Mouse (Mus musculus): ENCODE results near the gene Pkp3. TPM values are rescaled to one million over a fixed set of nuclear protein-coding genes. Genes with fewer than 3 reads are reported as not detected.

Gene Pkp3
- polyA plus RNA-seq, 1 experiment, result 19.6 TPM

DNA sequence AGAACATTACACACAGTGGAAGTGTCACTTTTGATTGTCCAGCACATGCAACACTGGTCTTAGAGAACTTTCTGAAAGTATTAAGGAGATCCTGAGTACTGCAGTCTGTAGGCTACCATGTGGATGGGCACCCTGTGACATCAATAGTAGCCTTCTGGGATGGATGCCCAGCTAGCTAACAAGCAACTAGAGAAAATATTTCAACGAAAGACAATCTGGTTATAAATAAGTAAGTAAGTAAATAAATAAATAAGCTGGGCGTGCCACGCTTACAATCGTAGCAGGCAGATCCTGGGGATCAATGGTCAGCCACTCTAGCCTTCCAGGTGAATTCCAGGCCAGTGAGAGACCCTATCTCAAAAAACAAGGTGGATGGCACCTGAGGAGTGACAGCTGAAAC, 26.0 kb upstream of the Pkp3 start:
- Histone ChIP-seq H3K4me3 (ENCODE audit: low read depth, low read length) (peak overlapping the region; percentile 64), H3K4me1 (ENCODE audit: control insufficient read depth, insufficient read depth, low read length) (peaks cover 5% of the 10 kb centered on the region), H3K36me3 (ENCODE audit: control insufficient read depth, insufficient read depth, low read length, poor library complexity, severe bottlenecking) (no peaks in the 10 kb centered on the region), H3K9ac (ENCODE audit: low read depth, poor library complexity, severe bottlenecking) (no peak overlapping the region), H3K27me3 (ENCODE audit: control insufficient read depth, insufficient read depth, low read length, poor library complexity, severe bottlenecking) (no peaks in the 10 kb centered on the region), H3K27ac (ENCODE audit: insufficient read depth, low read length) (no peak overlapping the region), H3K9me3 (replicated peaks; ENCODE audit: control insufficient read depth, insufficient read depth, low read length, poor library complexity, severe bottlenecking) (no peaks in the 10 kb centered on the region)
- TF ChIP-seq CTCF (IDR thresholded peaks at IDR 0.05; ENCODE audit: low read depth, low read length), result no peak
- no peak for TF ChIP-seq EP300 (IDR thresholded peaks at IDR 0.05; ENCODE audit: insufficient read depth, low read depth, low read length)
- no peak for TF ChIP-seq POLR2A (IDR thresholded peaks at IDR 0.05; ENCODE audit: insufficient read depth, low read length)

GRCm38 (mm10) chr7:141052421-141052820, 25.6 kb upstream of the Pkp3 start:
- H3K36me3 ChIP-seq (ENCODE audit: control insufficient read depth, insufficient read depth, low read length, poor library complexity, severe bottlenecking), result no peaks in the 10 kb centered on the region
- no peaks in the 10 kb centered on the region for H3K9me3 ChIP-seq (replicated peaks; ENCODE audit: control insufficient read depth, insufficient read depth, low read length, poor library complexity, severe bottlenecking)
- peaks cover 5% of the 10 kb centered on the region for H3K4me1 ChIP-seq (ENCODE audit: control insufficient read depth, insufficient read depth, low read length)
- H3K27me3 ChIP-seq (ENCODE audit: control insufficient read depth, insufficient read depth, low read length, poor library complexity, severe bottlenecking), result no peaks in the 10 kb centered on the region
- TF ChIP-seq CTCF (IDR thresholded peaks at IDR 0.05; ENCODE audit: low read depth, low read length) (no peak), EP300 (IDR thresholded peaks at IDR 0.05; ENCODE audit: insufficient read depth, low read depth, low read length) (no peak), POLR2A (IDR thresholded peaks at IDR 0.05; ENCODE audit: insufficient read depth, low read length) (no peak)
- no peak overlapping the region for H3K27ac ChIP-seq (ENCODE audit: insufficient read depth, low read length)
- no peak overlapping the region for H3K9ac ChIP-seq (ENCODE audit: low read depth, poor library complexity, severe bottlenecking)
- H3K4me3 ChIP-seq (ENCODE audit: low read depth, low read length), result no peak overlapping the region

DNA sequence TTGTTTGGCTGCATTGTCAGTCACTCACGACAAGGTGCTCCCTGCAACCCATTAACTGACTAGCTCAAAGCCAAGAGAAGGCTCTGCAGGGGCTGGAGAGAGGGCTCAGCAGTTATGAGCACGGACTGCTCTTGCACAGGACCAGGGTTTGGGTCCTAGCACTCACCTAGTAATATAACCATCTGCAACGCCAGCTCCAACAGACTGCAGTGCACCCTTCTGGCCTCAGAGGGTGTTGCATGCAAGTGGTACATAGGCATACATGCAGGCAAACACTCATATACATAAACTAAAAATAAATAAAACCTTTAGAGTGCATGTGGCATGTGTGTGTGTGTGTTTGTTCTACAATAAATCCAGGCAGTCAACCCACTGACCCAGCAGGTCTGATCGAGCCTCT, 22.2 kb upstream of the Pkp3 start:
- peaks cover 3% of the 10 kb centered on the region for H3K4me1 ChIP-seq (ENCODE audit: control insufficient read depth, insufficient read depth, low read length)
- no peaks in the 10 kb centered on the region for H3K27me3 ChIP-seq (ENCODE audit: control insufficient read depth, insufficient read depth, low read length, poor library complexity, severe bottlenecking)
- no peaks in the 10 kb centered on the region for H3K9me3 ChIP-seq (replicated peaks; ENCODE audit: control insufficient read depth, insufficient read depth, low read length, poor library complexity, severe bottlenecking)
- TF ChIP-seq EP300 (IDR thresholded peaks at IDR 0.05; ENCODE audit: insufficient read depth, low read depth, low read length), result no peak
- peak; percentile 41 for TF ChIP-seq CTCF (IDR thresholded peaks at IDR 0.05; ENCODE audit: low read depth, low read length)
- no peaks in the 10 kb centered on the region for H3K36me3 ChIP-seq (ENCODE audit: control insufficient read depth, insufficient read depth, low read length, poor library complexity, severe bottlenecking)
- no peak overlapping the region for H3K4me3 ChIP-seq (ENCODE audit: low read depth, low read length)
- H3K27ac ChIP-seq (ENCODE audit: insufficient read depth, low read length), result no peak overlapping the region
- no peak overlapping the region for H3K9ac ChIP-seq (ENCODE audit: low read depth, poor library complexity, severe bottlenecking)

DNA sequence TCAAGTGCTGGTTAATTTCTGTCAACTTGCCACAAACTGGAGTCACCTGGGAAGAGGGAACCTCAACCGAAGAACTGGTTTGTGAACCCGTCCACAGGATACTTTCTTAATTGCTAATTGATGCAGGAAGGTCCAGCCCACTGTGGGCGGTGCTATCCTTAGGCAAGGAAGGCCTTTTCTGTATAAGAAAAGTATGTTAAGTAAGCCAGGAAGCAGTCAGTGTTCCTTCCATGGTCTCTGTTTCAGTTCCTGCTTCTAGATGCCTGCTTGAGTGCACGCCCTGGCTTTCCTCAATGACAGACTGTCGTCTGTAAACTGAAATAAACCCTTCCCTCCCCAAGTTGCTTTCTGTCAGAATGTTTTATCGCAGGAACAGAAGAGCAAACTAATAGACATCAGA, 21.0 kb upstream of the Pkp3 start:
- no peak overlapping the region for H3K4me3 ChIP-seq (ENCODE audit: low read depth, low read length)
- peaks cover 3% of the 10 kb centered on the region for H3K4me1 ChIP-seq (ENCODE audit: control insufficient read depth, insufficient read depth, low read length)
- peak overlapping the region; percentile 61 for H3K27ac ChIP-seq (ENCODE audit: insufficient read depth, low read length)
- H3K9me3 ChIP-seq (replicated peaks; ENCODE audit: control insufficient read depth, insufficient read depth, low read length, poor library complexity, severe bottlenecking), result no peaks in the 10 kb centered on the region
- H3K36me3 ChIP-seq (ENCODE audit: control insufficient read depth, insufficient read depth, low read length, poor library complexity, severe bottlenecking), result no peaks in the 10 kb centered on the region
- no peaks in the 10 kb centered on the region for H3K27me3 ChIP-seq (ENCODE audit: control insufficient read depth, insufficient read depth, low read length, poor library complexity, severe bottlenecking)
- TF ChIP-seq EP300 (IDR thresholded peaks at IDR 0.05; ENCODE audit: insufficient read depth, low read depth, low read length), result no peak
- no peak for TF ChIP-seq POLR2A (IDR thresholded peaks at IDR 0.05; ENCODE audit: insufficient read depth, low read length)
- no peak overlapping the region for H3K9ac ChIP-seq (ENCODE audit: low read depth, poor library complexity, severe bottlenecking)

DNA sequence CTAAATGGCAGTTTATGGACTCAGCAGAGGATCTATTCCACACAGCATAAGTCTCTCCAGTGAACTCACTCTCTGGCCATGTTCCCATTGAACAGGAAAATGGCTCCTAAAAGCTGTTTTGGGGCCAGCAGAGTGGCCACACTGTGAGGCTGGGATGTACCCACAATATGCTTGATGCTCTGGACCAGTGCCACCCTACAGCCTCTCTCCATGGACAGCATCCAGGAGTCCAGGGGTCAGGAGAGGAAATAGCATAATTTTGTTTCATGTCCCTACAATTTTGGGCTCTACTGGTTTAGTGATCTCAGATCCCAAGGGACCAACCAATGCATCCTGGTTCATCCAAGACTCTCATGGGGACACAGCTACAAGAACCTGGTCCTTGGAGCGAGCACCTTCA, 20.5 kb upstream of the Pkp3 start:
- Histone ChIP-seq H3K9ac (ENCODE audit: low read depth, poor library complexity, severe bottlenecking) (no peak overlapping the region), H3K4me3 (ENCODE audit: low read depth, low read length) (no peak overlapping the region), H3K27me3 (ENCODE audit: control insufficient read depth, insufficient read depth, low read length, poor library complexity, severe bottlenecking) (no peaks in the 10 kb centered on the region), H3K36me3 (ENCODE audit: control insufficient read depth, insufficient read depth, low read length, poor library complexity, severe bottlenecking) (no peaks in the 10 kb centered on the region), H3K27ac (ENCODE audit: insufficient read depth, low read length) (peak overlapping the region; percentile 61; the same call in 1 of the 2 replicates), H3K9me3 (replicated peaks; ENCODE audit: control insufficient read depth, insufficient read depth, low read length, poor library complexity, severe bottlenecking) (no peaks in the 10 kb centered on the region), H3K4me1 (ENCODE audit: control insufficient read depth, insufficient read depth, low read length) (peaks cover 3% of the 10 kb centered on the region)
- TF ChIP-seq CTCF (IDR thresholded peaks at IDR 0.05; ENCODE audit: low read depth, low read length) (no peak), EP300 (IDR thresholded peaks at IDR 0.05; ENCODE audit: insufficient read depth, low read depth, low read length) (no peak), POLR2A (IDR thresholded peaks at IDR 0.05; ENCODE audit: insufficient read depth, low read length) (no peak)

GRCm38 (mm10) chr7:141058601-141059341, 19.2 kb upstream of the Pkp3 start:
- no peaks in the 10 kb centered on the region for H3K9me3 ChIP-seq (replicated peaks; ENCODE audit: control insufficient read depth, insufficient read depth, low read length, poor library complexity, severe bottlenecking)
- TF ChIP-seq CTCF (IDR thresholded peaks at IDR 0.05; ENCODE audit: low read depth, low read length) (no peak), EP300 (IDR thresholded peaks at IDR 0.05; ENCODE audit: insufficient read depth, low read depth, low read length) (no peak), POLR2A (IDR thresholded peaks at IDR 0.05; ENCODE audit: insufficient read depth, low read length) (no peak)
- no peaks in the 10 kb centered on the region for H3K36me3 ChIP-seq (ENCODE audit: control insufficient read depth, insufficient read depth, low read length, poor library complexity, severe bottlenecking)
- no peak overlapping the region for H3K9ac ChIP-seq (ENCODE audit: low read depth, poor library complexity, severe bottlenecking)
- no peaks in the 10 kb centered on the region for H3K27me3 ChIP-seq (ENCODE audit: control insufficient read depth, insufficient read depth, low read length, poor library complexity, severe bottlenecking)
- H3K4me3 ChIP-seq (ENCODE audit: low read depth, low read length), result no peak overlapping the region
- H3K4me1 ChIP-seq (ENCODE audit: control insufficient read depth, insufficient read depth, low read length), result peaks cover 5% of the 10 kb centered on the region
- H3K27ac ChIP-seq (ENCODE audit: insufficient read depth, low read length), result no peak overlapping the region
